Mouse (Mus musculus) R1 (cell line): ENCODE results near the gene Spats2.
"Not testable (repeated sequence)": the region's sequence is repeated elsewhere in the genome, so short reads cannot be mapped to it uniquely, and the experiment has no call there.

Experiments
- DNase-seq: peaks from one replicate; pipeline ENCODE4 v3.0.0-alpha.2; 2018; ENCODE audit warnings: low read depth, low spot score

The Spats2 gene

DNA sequence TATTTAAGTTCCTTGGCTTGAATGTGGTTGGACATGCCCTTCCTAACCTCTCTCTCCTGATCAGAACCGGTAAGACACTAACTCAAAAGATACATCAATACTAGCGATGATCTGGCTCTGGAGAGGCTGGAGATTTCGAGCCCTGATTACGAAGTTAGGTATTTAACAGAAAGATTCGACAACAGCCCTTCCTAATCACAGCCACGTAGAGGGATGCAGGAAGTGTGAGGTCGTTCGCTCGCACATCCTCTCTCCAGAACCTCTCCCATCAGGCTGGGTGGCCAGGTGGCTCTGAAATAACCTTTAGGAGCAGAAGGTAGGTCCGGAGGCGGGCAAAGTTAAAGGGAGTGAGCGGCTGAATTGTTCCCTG, at the start of gene Spats2:
Spats2 (plus strand) TSS at position 206 of the 370 bp plus-strand sequence.
- DNase-seq, result no peak

DNA sequence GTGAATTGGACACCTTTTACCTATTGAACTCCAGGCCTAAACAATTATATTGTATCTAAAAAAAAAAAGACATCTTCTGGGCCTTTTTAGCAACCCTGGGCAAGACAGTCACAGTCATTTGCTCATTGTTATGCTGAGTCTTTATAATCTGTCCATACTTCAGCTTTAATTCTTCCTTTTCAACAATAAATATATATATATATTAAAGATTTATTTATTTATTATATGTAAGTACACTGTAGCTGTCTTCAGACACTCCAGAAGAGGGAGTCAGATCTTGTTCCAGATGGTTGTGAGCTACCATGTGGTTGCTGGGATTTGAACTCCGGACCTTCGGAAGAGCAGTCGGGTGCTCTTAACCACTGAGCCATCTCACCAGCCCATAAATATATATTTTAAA, 49.7 kb upstream of the Spats2 start:
- DNase-seq, result not testable (repeated sequence)

DNA sequence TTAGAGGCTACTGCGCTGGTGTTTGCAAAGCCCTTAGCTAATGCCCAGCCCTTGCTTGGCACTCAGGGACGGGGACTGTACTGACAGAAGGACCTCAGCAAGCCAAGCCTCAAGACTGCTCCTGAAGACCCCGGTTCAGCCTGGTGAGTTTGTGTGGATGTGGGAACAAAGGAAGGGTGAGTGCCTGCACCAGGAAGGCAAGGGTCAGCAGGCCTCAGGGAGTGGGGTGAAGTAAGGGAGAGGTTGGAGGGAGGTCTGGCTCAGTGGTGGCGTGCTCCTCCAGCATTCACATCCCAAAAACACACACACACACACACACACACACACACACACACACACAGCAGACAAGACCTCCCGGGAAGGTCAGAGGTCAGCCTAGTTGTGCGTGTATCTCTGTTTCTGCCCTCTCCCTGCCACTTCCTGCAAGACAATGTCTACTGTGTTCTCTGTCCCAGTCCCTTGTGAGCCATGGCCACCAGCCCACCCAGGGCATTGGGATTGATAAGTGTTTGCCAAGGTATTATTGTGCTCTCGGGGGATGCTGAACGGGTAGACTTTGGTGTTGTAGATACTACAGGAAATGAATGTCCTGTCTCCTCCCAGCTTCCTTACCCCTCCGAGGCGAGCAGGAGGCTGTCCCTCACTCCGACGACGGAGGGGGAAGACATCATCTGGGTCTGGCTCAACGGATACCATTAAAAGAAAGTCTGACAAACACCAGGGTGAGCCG, 47.4 kb upstream of the Spats2 start:
- no peak for DNase-seq

DNA sequence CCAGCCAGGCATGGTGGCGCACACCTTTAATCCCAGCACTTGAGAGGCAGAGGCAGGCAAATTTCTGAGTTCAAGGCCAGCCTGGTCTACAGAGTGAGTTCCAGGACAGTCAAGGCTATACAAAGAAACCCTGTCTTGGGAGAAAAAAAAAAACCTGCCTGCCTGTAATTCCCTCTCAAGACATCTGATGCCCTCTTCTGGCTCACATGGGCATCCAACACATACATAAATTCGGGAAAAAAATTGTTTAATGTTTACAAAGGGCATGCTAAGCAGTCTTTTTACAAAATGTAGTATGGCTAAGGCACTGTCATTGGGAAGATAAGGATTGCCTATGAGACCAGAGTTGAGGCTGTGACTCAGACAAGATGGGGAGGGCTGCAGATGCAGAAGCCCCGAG, 45.9 kb upstream of the Spats2 start:
- DNase-seq, result no peak

DNA sequence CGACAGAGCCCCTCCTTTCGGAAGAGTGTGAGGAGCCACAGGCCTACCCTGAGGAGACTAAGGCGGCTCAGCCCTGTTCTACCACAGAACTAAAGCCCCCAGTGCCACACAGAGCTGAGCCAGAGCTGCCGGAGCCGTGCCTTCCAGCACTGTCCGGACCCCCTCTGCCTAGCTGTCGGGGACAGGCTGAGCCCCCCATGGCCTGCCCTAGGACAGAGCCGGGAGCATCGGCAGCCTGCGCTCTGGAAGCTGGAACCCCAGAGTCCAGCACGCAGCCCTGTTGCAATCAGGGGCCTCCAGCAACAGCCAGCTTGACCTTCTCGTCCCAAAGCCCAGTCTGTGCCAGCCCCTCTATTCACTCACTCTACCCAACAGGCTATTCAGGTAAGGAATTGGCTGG, 43.4 kb upstream of the Spats2 start:
- DNase-seq, result no peak

DNA sequence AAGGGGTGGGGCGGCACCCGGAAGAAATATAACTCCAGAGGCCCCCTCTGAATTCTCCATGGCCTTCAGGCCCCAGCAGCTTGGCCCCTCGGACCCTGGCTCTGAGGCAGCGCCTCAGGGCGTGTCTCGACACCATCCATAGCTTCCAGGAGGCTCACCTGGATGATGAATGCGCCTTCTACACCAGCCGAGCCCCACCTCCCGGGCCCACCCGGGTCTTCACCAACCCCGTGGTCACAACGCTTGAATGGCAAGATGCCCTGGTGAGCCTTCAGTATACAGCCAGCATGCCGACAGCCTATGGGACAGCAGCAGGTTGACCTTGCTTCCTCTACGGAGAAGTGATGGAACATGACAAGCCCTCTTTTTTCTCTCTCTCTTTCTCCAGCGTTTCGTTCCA, 42.9 kb upstream of the Spats2 start:
- no peak for DNase-seq

DNA sequence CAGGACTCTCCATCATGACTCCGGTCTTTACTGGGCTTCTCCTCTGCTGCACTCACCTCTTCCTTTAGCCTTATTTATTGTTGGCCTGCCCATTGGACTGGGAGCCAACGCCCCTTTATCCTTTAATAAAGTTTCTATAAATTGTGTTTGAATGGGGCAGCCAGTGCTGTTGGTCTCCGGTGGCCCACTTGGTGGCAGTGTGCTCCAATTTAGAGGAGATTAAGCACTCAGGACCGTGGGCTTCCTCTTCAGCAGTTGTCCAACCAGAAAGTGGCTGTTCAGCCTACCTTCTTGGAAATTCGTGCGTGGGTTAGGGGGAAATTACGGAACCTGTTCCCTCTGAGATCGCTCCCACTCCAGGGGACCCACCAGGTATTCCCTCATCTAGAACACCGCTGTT, 42.5 kb upstream of the Spats2 start:
- DNase-seq, result peak; percentile 64

DNA sequence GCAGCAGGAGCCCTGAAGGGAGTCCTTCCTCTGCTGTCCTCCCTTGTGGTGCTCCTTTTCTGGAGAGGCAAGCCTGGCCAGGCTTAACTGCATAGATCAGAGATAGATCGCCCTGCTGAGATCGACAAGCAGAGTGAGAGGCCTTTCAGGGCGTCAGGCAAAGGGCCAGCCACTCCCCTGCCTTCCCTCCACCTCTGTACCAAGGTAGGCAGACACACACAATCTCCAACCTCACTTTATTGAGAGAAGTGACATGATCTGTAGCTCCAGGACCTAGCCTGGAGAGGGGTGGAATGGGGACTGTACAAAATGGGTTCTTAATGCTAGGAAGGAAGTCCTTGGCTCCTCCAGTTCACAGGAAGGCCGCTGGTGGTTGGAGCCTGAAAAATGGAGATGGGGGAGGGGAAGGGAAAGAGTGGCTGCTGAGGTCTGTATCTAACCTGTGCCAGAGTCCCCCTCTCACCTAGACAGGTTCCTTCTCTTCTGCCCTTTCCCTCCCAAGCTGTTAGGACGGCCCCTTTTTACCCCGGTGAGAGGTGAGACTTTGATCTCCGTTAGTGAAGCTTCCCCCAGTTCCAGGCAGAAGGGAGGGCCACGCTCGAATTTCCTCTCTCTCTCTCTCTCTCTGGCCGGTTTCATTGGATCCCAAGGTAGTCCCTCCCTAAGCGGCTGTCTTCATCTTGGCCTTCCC, 41.7 kb upstream of the Spats2 start:
- DNase-seq, result peak; percentile 65

DNA sequence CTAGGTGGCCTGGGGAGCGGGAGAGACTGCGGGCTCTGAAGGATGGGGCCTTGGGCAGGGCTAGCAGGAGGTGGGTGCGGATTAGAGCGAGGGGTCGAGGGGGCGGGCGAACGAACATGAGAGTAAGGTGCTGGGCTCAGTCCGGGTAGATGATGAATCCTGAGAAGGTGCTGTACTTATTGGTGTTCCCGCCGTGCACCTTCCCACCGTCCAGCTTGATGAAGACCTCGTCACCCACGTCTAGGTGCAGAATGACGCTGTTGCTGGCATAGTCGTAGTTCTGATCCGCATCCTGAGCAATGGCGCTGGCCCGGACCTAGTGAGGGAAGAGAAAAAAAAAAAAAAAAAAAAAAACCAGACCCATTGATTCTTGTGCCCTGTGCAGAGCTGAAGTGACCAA, 41.1 kb upstream of the Spats2 start:
- DNase-seq, result no peak

DNA sequence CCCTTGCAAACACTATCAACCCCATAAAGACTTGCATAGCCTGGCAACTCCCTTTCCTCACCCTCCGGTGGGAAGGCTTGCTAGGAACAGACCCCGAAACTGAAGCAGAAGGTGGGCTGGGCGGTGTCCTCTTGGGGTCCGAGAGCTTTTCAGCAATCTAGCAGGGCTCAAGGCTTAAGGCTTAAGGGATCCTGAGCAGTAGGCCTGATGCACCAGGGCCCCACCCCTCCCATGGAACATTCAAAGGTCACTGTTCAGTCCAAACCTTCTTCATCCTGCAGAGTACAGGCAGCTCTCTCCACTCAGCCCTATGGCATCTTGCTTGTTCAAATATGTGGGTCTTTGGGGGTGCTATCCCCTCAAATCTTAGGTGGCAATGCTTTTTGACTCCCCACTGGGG, 39.7 kb upstream of the Spats2 start:
- DNase-seq, result no peak

DNA sequence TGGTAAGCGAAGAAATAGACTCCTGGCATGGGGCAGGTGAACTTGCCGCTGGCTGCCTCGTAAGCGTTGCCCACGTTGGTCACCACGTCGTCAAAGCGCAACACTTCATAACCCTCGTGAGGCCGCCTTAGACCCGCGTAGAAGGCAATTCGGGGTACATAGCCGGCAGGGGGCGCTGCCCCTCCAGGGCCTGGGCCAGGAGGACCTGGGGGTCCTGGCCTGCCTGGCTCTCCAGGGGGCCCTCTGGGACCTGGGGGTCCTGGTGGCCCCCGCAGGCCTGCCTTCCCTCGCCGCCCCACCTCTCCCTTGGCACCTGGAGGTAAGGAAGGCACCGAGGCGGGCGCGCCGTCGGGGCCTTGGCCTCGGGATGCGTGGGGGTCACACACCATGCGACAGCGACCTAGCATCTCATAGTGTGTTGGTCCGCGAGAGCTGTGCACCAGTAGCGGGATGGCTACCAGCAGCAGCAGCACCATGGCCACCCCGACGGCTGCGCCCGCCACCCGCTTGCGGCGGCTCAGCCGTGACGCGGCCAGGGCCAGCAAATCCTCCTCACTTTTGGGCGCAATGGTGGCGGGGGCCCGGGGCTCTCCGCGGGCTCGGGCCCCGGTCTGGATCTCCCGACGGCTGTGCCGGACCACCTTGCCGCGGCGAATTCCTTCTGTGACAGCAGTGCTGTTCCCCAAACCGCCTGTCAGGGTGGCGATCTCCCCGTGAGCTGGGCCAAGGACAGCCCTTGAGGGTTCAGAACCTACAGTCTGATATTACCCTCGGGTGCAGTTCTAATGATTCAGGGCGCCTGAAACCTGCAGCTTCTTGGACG, 38.3 kb upstream of the Spats2 start, which contains the start of gene C1ql4:
C1ql4 (minus strand) TSS at position 565 of the 823 bp plus-strand sequence.
- DNase-seq, result peak; percentile 74

DNA sequence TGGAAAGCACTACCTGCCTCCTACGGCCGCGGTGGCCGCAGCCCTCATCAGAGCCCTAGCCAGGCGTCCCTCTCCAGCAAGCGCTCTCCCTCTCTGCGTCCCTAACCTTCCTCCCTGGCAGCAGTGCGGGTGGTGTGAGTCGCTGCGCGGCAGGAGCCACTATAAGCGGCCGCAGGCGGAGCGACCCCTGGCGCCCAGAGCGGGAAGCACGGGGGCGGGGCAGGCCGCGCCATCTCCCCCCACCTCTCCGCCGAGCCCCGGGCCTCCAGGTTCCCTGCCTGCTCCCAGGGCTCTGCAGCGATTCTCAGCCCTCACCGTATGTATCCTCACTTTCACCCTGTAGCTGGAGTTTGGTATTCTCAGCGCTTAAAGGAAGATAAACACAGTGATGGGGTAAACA, 37.4 kb upstream of the Spats2 start:
- DNase-seq, result peak; percentile 89

DNA sequence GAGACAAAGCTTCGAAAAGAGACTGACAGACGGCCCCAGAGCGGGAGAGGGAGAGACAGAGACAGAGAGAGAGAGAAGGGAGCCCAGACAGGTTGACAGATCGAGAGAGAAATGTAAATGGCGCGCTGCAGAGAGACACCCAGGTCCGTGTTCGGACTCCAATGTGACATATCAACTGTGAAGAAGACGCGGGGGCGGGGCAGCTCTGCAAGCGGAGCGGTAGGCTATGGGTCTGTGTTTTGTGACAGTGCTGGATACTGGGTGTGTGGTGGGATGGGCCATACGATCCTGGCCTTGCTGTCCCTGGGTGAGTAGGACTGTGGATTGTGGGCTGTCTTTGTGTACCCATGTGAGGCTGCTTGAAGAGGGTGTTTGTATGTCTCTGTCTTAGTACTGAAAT, 36.6 kb upstream of the Spats2 start:
- DNase-seq, result no peak

DNA sequence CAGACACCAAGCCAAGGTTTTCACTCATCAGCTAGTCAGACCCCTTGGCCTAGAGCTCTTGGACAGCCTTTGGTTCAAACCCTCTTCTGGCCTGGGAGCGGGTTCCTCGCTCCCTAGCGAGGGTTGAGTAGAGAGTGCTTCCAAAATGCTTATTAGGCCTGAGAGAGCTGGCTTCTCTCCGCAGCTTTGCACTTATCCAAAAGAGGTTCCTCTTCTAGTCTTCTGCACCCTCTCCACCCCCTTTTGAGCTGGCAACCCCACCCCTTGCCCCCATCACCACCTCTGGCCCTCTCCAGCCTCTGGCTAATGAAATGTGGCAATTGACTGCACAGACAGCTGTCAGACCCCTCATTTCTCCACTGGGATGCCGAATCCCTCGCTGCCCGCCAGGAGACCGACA, 32.8 kb upstream of the Spats2 start, which contains the start of gene Dnajc22:
Dnajc22 (plus strand) TSS at position 301 of the 400 bp plus-strand sequence.
- DNase-seq, result no peak

DNA sequence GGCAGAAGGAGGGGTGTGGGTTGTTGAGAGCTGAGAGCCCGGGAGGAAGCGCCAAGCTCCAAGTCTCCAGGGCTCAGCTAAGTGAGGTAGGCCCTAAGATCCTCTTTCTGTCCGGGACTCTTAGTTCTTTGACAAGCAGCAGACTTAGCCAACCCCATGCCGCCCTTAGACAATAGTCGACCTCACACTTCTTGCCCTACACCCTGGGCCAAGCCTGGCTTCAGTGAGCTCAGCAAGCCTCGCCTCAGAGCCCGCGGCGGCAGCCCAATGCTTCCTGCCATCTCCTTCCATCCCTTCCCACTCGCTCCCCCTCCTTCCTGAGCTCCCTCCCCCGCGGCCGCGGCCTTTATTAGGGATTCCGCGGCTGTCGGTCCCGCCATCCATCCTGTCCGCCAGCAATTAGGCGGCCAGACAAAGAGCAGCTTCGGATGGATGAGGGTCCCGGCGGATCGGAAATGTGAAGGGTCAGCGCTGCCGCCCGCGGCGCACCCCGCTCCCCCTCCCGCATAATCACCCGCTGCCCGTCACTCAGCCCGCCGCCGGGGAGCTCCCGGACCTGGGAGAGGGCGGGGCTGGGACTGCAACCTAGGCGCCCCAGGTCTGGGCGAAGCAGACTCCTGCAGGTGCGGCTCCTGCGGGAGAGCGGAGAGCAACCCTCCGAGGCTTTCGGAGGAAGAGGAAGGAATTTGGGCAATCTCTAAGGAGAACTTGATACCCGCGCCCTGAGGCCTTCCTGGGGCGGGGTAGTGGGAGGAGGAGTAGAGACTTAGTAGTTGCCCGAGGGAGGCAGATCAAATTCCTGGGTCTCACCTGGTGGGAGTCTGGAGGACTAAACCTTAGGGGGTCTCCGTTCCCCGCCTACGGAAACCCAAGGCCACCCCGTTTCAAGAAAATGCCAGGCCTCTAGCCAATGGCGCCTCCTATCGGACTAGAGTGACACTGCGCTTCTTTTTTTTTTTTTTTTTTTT, 32.1 kb upstream of the Spats2 start:
- DNase-seq, result peak; percentile 86

DNA sequence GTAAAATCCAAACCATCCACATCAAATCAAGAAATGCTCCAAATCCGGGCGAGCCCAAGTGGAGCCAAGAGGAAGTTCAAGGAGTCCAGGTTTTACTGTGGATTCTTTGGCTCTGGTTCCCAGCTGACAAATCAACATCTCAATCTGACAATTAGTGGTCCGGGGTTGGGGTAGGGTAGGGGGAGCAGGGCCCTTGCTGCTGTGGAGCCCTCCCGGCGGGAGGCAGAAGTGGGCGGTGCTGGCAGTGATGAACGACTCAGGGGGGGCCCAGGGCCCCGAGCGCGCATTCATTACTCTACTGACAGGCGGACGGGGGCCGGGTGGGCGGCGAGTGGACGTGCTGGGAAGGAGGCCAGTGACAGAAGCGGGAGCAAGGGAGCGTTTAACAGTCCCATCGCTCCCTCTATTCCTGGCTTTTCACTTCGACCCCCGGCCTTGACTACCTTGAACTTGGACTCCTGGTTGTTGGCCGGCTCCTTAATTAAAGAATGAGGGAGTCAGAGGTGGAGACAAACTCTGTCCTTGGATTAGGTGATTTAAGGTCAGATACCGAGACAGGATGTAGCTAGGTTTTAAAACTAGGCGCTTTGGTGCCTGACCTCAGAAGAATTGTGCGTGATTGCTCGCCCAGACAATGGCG, 31.0 kb upstream of the Spats2 start:
- DNase-seq, result peak; percentile 42

DNA sequence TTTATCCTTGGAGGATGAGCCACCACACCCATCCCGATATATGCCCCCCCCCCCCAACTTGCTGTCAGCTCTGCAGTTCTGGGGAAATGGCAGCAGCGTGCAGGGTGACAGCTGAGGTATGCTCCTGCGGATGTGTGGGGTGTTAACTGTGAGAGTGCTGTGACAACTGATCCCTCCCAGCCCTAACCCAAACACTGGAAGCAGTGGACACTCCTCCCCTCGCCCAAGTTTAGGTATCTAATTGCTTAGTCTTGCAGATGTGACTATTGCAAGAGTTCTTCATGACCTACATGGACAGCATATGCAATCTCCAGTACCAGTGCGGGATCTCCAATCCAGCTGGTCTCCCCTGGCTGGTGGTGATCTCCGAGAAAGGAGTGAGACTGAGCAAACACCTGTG, 30.4 kb upstream of the Spats2 start:
- no peak for DNase-seq

DNA sequence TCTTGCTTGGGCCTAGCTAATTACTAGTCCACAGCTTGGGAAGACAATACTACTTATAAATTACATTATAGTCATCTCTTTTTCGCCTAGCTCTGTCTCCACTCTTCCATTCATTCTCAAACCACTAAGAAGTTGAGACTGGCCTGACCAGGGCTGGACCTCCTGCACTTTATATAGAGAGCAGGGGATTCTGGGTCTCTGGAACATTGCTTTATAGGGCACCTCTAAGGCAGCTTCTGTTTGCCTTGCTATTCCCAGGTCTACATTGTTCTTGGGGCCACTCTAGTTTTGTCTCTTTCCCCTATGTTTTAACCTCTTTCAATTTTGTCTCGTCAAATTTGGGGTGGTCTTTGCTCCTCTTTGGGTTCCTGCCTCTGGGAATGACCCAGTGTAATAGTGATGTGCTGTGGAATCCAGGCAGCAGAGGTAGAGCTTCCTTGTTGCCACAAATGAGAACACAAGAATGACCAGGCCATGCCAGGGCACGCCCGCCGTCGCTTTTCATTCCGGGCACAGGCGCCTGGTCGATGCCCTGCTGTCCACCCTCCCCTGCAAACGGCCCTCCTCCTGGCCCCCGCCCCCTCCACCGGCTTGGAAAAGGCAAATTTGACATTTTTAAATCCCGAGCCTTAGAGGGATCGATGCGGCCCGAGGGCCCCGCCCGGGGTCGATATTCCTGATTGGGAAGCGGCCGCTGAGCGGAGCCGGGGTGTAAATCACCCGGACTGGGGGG, 29.5 kb upstream of the Spats2 start:
- no peak for DNase-seq

DNA sequence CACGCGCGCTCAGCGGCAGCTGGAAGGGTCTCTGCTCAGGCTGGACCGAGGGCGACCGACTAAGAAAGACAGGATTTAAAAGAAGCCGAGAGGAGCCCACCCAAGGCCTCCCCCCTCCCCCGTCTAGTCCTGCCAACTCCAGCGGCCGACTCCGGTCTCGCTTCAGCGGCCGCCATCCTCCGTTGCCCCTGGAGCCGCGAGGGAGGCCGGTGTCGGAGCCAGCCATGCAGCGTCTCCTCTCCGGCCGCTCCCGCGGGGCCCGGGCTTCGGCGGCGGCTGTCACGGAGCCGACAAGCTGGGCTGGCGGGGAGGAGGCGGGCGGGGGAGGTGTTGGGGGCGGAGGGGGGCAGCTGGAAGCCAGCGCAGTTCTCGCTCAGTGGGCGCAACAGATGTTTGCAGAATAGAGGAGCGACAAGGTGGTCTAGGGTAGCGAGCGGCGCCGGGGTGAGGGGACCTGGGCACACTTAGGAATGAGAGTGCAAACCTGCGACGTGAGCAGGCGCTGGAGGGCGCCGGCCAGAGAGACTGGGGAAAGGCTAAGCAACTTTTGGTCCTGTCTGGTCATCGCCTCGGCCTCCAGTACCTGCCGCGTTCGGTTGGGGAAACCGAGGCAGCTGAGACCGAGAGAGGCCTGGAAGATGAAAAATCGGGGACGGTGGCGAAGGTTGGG, 28.8 kb upstream of the Spats2 start:
- DNase-seq, result peak; percentile 33
